Mouse (Mus musculus): Measurements from ENCODE around the gene Reep3. TPM values are rescaled to one million over a fixed set of nuclear protein-coding genes. Genes with fewer than 3 reads are reported as not detected.
A peak's percentile ranks its signal among the peaks of the same experiment; 100 is the strongest.

Gene Reep3
- total and polyA plus RNA-seq, 3 experiments: 21.8 to 23.3 (median 23.2) TPM

GRCm38 (mm10) chr10:67123756-67124155, 27.0 kb upstream of the Reep3 start:
- peak overlapping the region; percentile 48 for H3K4me2 ChIP-seq (ENCODE audit: insufficient read depth, low read depth, poor library complexity, severe bottlenecking)
- peaks cover 5 to 41% of the 10 kb centered on the region in 2 experiments for H3K36me3 ChIP-seq (replicated peaks in 1 of 2; ENCODE audit: control insufficient read depth in 1 of 2, insufficient read depth in 1 of 2, low read length in 1 of 2)
- in situ Hi-C loops (cut with MboI; ENCODE audit: low pct_ligation_motif_present, low pct_unique_long_range_greater_than_20kb, low sequenced_read_pairs) (no loop called here), dilution Hi-C loops (cut with MboI; ENCODE audit: extremely low pct_ligation_motif_present, extremely low pct_unique_long_range_greater_than_20kb, low sequenced_read_pairs) (no loop called here)
- H3K27ac ChIP-seq (ENCODE audit: insufficient read depth, low read depth): no peak overlapping the region
- H3K4me3 ChIP-seq (replicated peaks in 1 of 3; ENCODE audit: low read depth in 2 of 3, low read length in 2 of 3, poor library complexity in 1 of 3): no peak overlapping the region
- H3K27me3 ChIP-seq (replicated peaks): no peaks in the 10 kb centered on the region
- 0 out of 2 replicates have a peak, but pooled peaks have one; percentile 48 for TF ChIP-seq MEF2A (IDR thresholded peaks at IDR 0.05; ENCODE audit: borderline replicate concordance, low read depth, low read length)
- TF ChIP-seq MXI1 (IDR thresholded peaks at IDR 0.05; ENCODE audit: low read depth, low read length): no peak
- no peak for TF ChIP-seq POLR2AphosphoS2 (IDR thresholded peaks at IDR 0.05; ENCODE audit: low read depth, low read length)
- TF ChIP-seq EP300 (IDR thresholded peaks at IDR 0.05; ENCODE audit: low read length): peak; percentile 51; the same call in 1 of the 2 replicates
- no peak for TF ChIP-seq JUN (IDR thresholded peaks at IDR 0.05; ENCODE audit: insufficient read depth, low read depth, low read length)
- peaks cover 91% of the 10 kb centered on the region for H3K79me2 ChIP-seq (replicated peaks; ENCODE audit: control insufficient read depth, extremely low read depth, insufficient read depth, poor library complexity, severe bottlenecking)
- peaks cover 17% of the 10 kb centered on the region for H3K9me3 ChIP-seq (replicated peaks; ENCODE audit: low read length)
- no peak for DNase-seq (ENCODE audit: extremely low read depth)
- 0 out of 2 replicates have a peak overlapping the region, but pooled peaks have one; percentile 14 for H3K9ac ChIP-seq (ENCODE audit: insufficient read depth, low read depth)
- peaks cover 11 to 57% of the 10 kb centered on the region in 2 experiments for H3K4me1 ChIP-seq (ENCODE audit: control insufficient read depth in 1 of 2, insufficient read depth in 2 of 2)

GRCm38 (mm10) chr10:67120640-67121039, 23.9 kb upstream of the Reep3 start:
- Histone ChIP-seq H3K4me2 (ENCODE audit: insufficient read depth, low read depth, poor library complexity, severe bottlenecking) (no peak overlapping the region), H3K36me3 (replicated peaks in 1 of 2; ENCODE audit: control insufficient read depth in 1 of 2, insufficient read depth in 1 of 2, low read length in 1 of 2) (peaks cover 3 to 42% of the 10 kb centered on the region in 2 experiments), H3K4me1 (ENCODE audit: control insufficient read depth in 1 of 2, insufficient read depth in 2 of 2) (peaks cover 23 to 81% of the 10 kb centered on the region in 2 experiments), H3K9ac (ENCODE audit: insufficient read depth, low read depth) (no peak overlapping the region), H3K27ac (ENCODE audit: insufficient read depth, low read depth) (no peak overlapping the region), H3K79me2 (replicated peaks; ENCODE audit: control insufficient read depth, extremely low read depth, insufficient read depth, poor library complexity, severe bottlenecking) (peaks cover 93% of the 10 kb centered on the region), H3K27me3 (replicated peaks) (no peaks in the 10 kb centered on the region), H3K9me3 (replicated peaks; ENCODE audit: low read length) (peaks cover 2% of the 10 kb centered on the region), H3K4me3 (replicated peaks in 1 of 3; ENCODE audit: low read depth in 2 of 3, low read length in 2 of 3, poor library complexity in 1 of 3) (no peak overlapping the region)
- no peak for TF ChIP-seq RAD21 (IDR thresholded peaks at IDR 0.05; ENCODE audit: low read depth, low read length)
- TF ChIP-seq ZMIZ1 (IDR thresholded peaks at IDR 0.05; ENCODE audit: low read depth, low read length): no peak
- no peak for TF ChIP-seq CHD1 (IDR thresholded peaks at IDR 0.05; ENCODE audit: low read depth, low read length)
- no peak for TF ChIP-seq TBP (conservative IDR thresholded peaks at IDR 0.05; ENCODE audit: low read depth, low read length)
- TF ChIP-seq SMC3 (IDR thresholded peaks at IDR 0.05; ENCODE audit: low read depth, low read length): no peak
- no peak for TF ChIP-seq MAFK (IDR thresholded peaks at IDR 0.05; ENCODE audit: insufficient replicate concordance, low read length)
- no peak for TF ChIP-seq ELF1 (IDR thresholded peaks at IDR 0.05; ENCODE audit: low read depth, low read length)
- no peak for TF ChIP-seq ZKSCAN1 (IDR thresholded peaks at IDR 0.05; ENCODE audit: borderline replicate concordance, low read depth, low read length)
- TF ChIP-seq SIN3A (IDR thresholded peaks at IDR 0.05; ENCODE audit: low read length): no peak
- no peak for TF ChIP-seq POLR2AphosphoS2 (IDR thresholded peaks at IDR 0.05; ENCODE audit: low read depth, low read length)
- no peak for TF ChIP-seq MAZ (IDR thresholded peaks at IDR 0.05; ENCODE audit: low read depth, low read length)
- TF ChIP-seq UBTF (IDR thresholded peaks at IDR 0.05; ENCODE audit: low read depth, low read length): no peak
- no peak for TF ChIP-seq CHD2 (IDR thresholded peaks at IDR 0.05; ENCODE audit: low read length)
- no peak for TF ChIP-seq USF1 (IDR thresholded peaks at IDR 0.05; ENCODE audit: low read depth, low read length)
- TF ChIP-seq HCFC1 (IDR thresholded peaks at IDR 0.05; ENCODE audit: low read depth, low read length): no peak
- in situ Hi-C loops (cut with MboI; ENCODE audit: low pct_ligation_motif_present, low pct_unique_long_range_greater_than_20kb, low sequenced_read_pairs): no loop called here
- DNase-seq (ENCODE audit: extremely low read depth): no peak
- dilution Hi-C loops (cut with MboI; ENCODE audit: extremely low pct_ligation_motif_present, extremely low pct_unique_long_range_greater_than_20kb, low sequenced_read_pairs): no loop called here

Measured in CH12.LX (cell line).